Mouse (Mus musculus) heart, embryonic 16.5 days (tissue): ENCODE results near the gene Axl. TPM values are rescaled to one million over a fixed set of nuclear protein-coding genes. Genes with fewer than 3 reads are reported as not detected.
"Not testable (repeated sequence)": the region's sequence is repeated elsewhere in the genome, so short reads cannot be mapped to it uniquely, and the experiment has no call there.

Experiments used
- ATAC-seq: fragments of 200-750 bp; cut with Nextera tagmentation; replicated peaks from 2 replicates; pipeline ENCODE4 v1.8.0; 2017; ENCODE audit warnings: moderate number of reproducible peaks; ENCODE audit not compliant: insufficient read depth, low FRiP score; ENCODE audit errors: extremely low read depth
- H3K27ac ChIP-seq: fragments of 300-500 bp; sonication (generic); 2 replicates; pipeline ENCODE4 v1.5.1; 2014; ENCODE audit warnings: mild to moderate bottlenecking, low read length, control low read depth, moderate library complexity
- H3K27me3 ChIP-seq: fragments of 300-500 bp; sonication (generic); 2 replicates; pipeline ENCODE4 v1.6.1; 2014; ENCODE audit warnings: low read length, mixed read lengths; ENCODE audit not compliant: control insufficient read depth, insufficient read depth
- H3K36me3 ChIP-seq: fragments of 300-500 bp; sonication (generic); 2 replicates; pipeline ENCODE4 v1.6.1; 2014; ENCODE audit not compliant: control insufficient read depth, insufficient read depth
- H3K4me1 ChIP-seq: fragments of 300-500 bp; sonication (generic); 2 replicates; pipeline ENCODE4 v1.6.1; 2014; ENCODE audit warnings: low read length, mixed read lengths; ENCODE audit not compliant: control insufficient read depth, insufficient read depth
- H3K4me2 ChIP-seq: fragments of 300-500 bp; sonication (generic); 2 replicates; pipeline ENCODE4 v1.6.1; 2014; ENCODE audit warnings: low read depth, mild to moderate bottlenecking, control low read depth, low read length
- H3K4me3 ChIP-seq: fragments of 300-500 bp; sonication (generic); 2 replicates; pipeline ENCODE4 v1.5.1; 2014; ENCODE audit warnings: mild to moderate bottlenecking, control low read depth, low read length
- H3K9ac ChIP-seq: fragments of 300-500 bp; sonication (generic); 2 replicates; pipeline ENCODE4 v1.6.1; 2014; ENCODE audit warnings: low read length, control low read depth
- H3K9me3 ChIP-seq: fragments of 300-500 bp; sonication (generic); replicated peaks from 2 replicates; pipeline ENCODE4 v1.6.1; 2016; ENCODE audit warnings: low read length; ENCODE audit not compliant: control insufficient read depth
- WGBS: fragments of 180-500 bp; shearing (Covaris S2); extraction: QIAGEN DNeasy Blood & Tissue Kit; methylation state at CpG from one replicate; pipeline ENCODE4 v1.1.7; 2014; 5-methylcytosine and 5-hydroxymethylcytosine counted together
- polyA plus RNA-seq: library from polyadenylated mRNA; unstranded; fragments of >200 nt; fragmentation: Nextera tagmentation; extraction: Ambion mirVana; gene quantifications from 2 replicates; pipeline ENCODE4 v1.2.1, GENCODE M21; 2015

Axl gene
- polyA plus RNA-seq, 1 experiment from 2014 or later: 44.5 TPM

DNA sequence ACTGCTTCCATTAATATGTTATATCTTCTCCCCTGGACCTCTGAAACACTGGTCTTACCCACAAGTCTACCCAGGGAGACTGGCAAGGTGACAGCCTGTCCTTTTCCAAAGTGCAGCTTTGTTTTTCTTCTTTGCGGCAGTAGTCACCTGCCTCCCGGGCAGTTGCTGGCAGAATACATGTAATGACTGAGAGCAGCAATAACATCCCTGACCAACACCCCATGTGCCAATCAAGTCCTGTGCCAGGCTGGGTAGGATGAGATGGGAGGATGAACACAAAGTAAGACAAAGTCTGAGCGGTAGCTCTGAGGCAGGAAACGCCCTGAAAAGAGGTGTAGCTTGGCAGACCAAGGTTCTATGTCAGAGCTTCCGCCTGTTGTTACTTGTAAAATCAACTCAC, 60.7 kb downstream of the Axl start:
- Histone ChIP-seq H3K4me2 (no peak overlapping the region), H3K4me1 (no peaks in the 10 kb centered on the region), H3K4me3 (no peak overlapping the region), H3K36me3 (peaks cover 83% of the 10 kb centered on the region), H3K27ac (no peak overlapping the region), H3K27me3 (no peaks in the 10 kb centered on the region), H3K9ac (no peak overlapping the region), H3K9me3 (no peaks in the 10 kb centered on the region)
- ATAC-seq: no peak
- WGBS: 94% methylated on average over 5 of the region's 5 CpGs

DNA sequence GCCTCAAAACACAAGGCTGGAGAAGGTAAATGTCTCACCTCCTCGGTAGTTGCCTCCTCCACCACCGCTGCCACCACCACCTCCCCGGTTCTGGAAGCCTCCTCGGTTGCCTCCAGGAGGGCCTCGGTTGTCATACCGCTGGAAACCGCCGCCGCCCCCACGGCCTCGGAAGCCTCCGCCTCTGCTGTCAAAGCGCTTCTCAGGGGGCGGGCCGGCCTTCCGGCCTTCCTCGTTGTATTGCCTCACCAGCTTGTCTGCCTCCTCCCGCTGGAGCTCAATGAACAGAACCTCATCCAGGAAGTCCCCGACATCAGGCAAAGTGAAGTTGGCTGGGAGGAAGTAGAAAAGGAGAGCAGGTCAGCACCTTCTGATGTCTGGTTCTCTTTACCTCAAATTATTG, 62.6 kb downstream of the Axl start:
- H3K36me3 ChIP-seq: peaks cover 80% of the 10 kb centered on the region
- no peaks in the 10 kb centered on the region for H3K9me3 ChIP-seq
- H3K9ac ChIP-seq: no peak overlapping the region
- H3K27me3 ChIP-seq: no peaks in the 10 kb centered on the region
- no peak overlapping the region for H3K27ac ChIP-seq
- 83% methylated on average over 19 of the region's 19 CpGs for WGBS
- no peak for ATAC-seq
- H3K4me2 ChIP-seq: no peak overlapping the region
- no peaks in the 10 kb centered on the region for H3K4me1 ChIP-seq
- no peak overlapping the region for H3K4me3 ChIP-seq

DNA sequence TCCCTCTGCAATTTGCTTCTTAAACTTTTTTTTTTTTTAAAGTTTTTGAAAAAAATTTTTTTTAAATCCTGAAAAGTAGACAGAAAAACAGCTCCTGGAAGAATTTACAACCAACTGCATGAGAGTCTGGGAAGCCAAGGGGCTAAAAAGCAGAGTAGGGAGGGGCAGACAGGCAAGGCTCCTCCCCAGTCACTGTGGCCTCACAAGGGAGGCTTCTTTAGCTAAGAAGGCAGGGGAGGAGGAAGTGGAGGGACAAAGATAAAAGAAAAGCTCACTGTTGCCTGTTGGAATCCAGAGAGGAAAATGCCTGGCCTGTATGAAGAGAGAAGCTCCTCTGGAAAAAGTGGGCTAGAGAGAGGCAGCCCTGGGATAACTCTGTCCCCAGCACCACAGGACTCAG, 66.7 kb downstream of the Axl start:
- Histone ChIP-seq H3K36me3 (peaks cover 49% of the 10 kb centered on the region), H3K4me1 (peaks cover 16% of the 10 kb centered on the region)
- not testable (repeated sequence) for H3K27ac ChIP-seq, H3K9ac ChIP-seq, H3K9me3 ChIP-seq, H3K27me3 ChIP-seq, H3K4me3 ChIP-seq, ATAC-seq, H3K4me2 ChIP-seq

DNA sequence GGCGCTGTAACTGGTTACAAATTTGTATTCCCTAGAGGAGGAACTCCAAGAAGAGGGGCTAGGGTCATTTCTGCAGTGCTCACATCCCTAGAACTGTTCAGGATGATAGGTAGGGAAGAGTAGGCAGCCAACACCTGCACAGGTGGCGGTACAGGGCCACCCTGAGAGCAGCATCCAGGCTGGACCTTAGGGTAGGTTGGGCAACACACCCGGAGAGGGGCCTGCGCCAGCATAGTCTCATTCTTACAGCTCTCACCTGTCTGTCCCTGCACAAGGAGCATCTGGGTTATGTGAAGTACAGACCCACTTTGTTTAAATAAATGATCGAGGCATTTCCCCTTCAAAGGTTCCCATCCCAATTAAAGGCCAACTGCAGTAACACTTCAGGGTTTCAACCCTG, 67.7 kb downstream of the Axl start:
- H3K9me3 ChIP-seq: no peaks in the 10 kb centered on the region
- H3K4me2 ChIP-seq: no peak overlapping the region
- ATAC-seq: no peak
- 89% methylated on average over 5 of the region's 5 CpGs for WGBS
- peaks cover 43% of the 10 kb centered on the region for H3K36me3 ChIP-seq
- H3K9ac ChIP-seq: no peak overlapping the region
- no peaks in the 10 kb centered on the region for H3K27me3 ChIP-seq
- peaks cover 16% of the 10 kb centered on the region for H3K4me1 ChIP-seq
- no peak overlapping the region for H3K4me3 ChIP-seq
- no peak overlapping the region for H3K27ac ChIP-seq

DNA sequence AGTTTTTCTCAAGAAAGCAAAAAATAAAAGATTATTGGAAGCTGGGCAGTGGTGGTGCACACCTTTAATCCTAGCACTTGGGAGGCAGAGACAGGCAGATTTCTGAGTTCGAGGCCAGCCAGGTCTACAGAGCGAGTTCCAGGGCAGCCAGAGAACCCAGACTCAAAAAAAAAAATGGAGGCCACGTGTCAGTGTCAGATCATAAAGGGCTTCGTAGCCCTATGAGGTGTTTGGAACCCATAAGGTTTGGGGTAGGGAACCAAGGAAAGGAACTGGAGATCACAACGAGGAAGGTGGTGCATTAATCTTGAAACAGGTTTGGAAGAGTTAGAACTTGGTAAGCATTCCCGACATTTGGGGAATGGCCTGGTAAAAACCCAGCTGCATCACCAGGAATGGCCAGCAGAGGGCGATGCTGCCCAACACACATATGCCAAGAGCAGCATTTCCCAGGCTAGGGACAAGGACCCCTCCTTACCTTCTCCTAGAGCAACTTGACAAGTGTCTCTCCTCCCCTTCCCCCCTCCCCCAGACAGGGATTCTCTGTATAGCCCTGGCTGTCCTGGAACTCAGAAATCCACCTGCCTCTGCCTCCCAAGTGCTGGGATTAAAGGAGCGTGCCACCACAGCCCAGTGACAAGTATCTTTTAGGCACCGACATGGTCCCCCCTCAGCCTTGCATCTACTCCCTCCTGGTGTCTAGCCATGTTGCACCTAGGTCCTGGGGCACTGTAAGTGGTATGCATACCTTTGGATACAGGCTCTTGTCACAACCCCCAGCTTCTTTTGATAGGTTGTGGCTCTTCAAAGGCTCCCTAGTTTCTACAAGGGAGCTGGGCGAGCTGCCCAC, 68.5 kb downstream of the Axl start:
- H3K4me2 ChIP-seq: no peak overlapping the region
- no peaks in the 10 kb centered on the region for H3K9me3 ChIP-seq
- H3K4me3 ChIP-seq: no peak overlapping the region
- H3K9ac ChIP-seq: no peak overlapping the region
- ATAC-seq: no peak
- no peak overlapping the region; the same call in 1 of the 2 replicates for H3K27ac ChIP-seq
- no peaks in the 10 kb centered on the region for H3K27me3 ChIP-seq
- peaks cover 43% of the 10 kb centered on the region for H3K36me3 ChIP-seq
- WGBS: 58% methylated on average over 10 of the region's 10 CpGs
- peaks cover 16% of the 10 kb centered on the region for H3K4me1 ChIP-seq

DNA sequence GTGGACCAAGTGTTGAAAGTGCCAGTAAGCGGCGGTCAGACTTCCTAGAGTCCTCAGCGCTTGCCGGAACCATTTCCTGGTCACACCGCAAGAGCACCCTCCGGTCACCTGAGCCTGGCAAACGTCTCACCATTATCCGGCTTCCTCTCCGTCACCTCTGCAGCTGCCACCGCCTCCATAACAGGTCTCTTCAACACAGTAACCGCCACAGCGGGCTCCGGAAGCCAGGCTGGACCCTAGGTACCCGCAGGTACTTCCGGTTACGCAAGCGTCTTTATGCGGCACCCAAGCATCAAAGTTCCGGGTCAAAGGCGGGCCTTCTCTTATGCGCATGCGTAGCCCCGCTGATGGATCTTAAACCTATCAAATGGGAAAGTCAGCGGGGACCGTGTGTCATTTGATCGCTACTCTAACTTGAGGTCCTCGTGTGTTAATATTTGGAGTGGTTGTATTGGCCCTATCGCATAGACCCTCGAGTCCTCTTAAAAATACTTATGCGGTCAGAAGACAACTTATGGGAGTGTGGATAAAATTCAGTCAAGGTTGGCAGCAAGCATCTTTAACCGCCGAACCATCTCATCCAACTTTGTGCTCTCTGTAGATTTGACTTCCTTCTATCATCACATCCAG, 69.6 kb downstream of the Axl start, which contains the start of gene Ccdc97:
Gene Ccdc97 (minus strand): TSS at position 301 of the 630 bp plus-strand sequence.
- Histone ChIP-seq H3K27ac (peak within 1 kb of the TSS; percentile 79), H3K27me3 (no peaks in the 10 kb centered on the region), H3K36me3 (peaks cover 43% of the 10 kb centered on the region), H3K4me1 (peaks cover 16% of the 10 kb centered on the region), H3K4me2 (peak within 1 kb of the TSS; percentile 76), H3K9ac (peak within 1 kb of the TSS; percentile 75), H3K9me3 (no peaks in the 10 kb centered on the region), H3K4me3 (peak within 1 kb of the TSS; percentile 66)
- peak; percentile 81 for ATAC-seq
- WGBS: 2% methylated on average over 32 of the region's 32 CpGs

DNA sequence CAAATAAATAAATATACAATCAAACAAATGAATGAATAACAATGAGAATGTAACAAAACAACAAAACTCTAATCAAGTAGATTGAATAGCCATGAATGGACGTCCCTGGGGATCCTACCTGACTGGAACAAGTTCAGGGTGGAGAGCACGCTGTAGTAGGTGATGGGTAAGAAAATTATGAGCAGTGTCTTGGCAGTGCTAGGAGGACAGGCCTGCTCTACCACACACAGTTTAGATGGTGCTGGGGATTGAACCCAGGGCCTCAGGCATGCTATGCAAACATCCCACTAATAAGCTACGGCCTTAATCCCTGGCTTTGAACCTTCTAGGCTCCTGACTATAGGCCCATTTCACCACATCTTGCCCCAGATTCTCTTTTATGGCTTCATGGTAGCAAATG, 71.0 kb downstream of the Axl start:
- peaks cover 18% of the 10 kb centered on the region for H3K4me1 ChIP-seq
- H3K27me3 ChIP-seq: no peaks in the 10 kb centered on the region
- H3K36me3 ChIP-seq: peaks cover 44% of the 10 kb centered on the region
- H3K9me3 ChIP-seq: no peaks in the 10 kb centered on the region
- H3K9ac ChIP-seq: no peak overlapping the region
- H3K4me3 ChIP-seq: no peak overlapping the region
- peak overlapping the region; percentile 76 for H3K4me2 ChIP-seq
- 86% methylated on average over 3 of the region's 3 CpGs for WGBS
- no peak overlapping the region for H3K27ac ChIP-seq
- no peak for ATAC-seq

DNA sequence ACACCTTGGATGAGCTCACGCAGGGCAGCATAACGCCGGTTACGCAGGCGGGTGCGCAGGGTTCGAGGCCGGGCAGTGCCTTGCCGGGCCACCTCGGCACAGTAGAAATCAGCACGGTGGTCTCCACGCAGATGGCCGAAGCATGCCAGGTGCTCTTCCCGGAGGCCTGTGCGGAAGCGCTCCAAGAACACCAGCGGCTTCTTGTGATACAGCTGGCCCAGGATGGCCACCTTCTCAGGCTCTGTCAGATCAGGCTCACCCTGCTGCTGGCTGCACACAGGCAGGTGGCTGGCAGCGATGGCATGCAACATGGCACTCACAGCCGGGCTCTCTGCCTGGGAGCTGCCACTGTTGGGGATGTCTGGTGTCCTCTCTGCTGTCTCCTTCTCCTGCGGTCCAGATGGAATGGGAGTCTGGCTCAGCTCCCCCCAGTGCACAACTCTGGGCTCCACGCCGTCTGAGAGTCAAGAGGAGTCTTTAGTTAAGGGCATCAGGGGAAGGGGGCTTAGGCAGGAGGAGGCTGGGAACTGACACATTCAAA, 72.7 kb downstream of the Axl start:
- peaks cover 35% of the 10 kb centered on the region for H3K4me1 ChIP-seq
- WGBS: 93% methylated on average over 22 of the region's 22 CpGs
- H3K4me2 ChIP-seq: no peak overlapping the region
- H3K9ac ChIP-seq: no peak overlapping the region
- no peak for ATAC-seq
- no peaks in the 10 kb centered on the region for H3K9me3 ChIP-seq
- H3K27me3 ChIP-seq: no peaks in the 10 kb centered on the region
- peaks cover 38% of the 10 kb centered on the region for H3K36me3 ChIP-seq
- H3K4me3 ChIP-seq: no peak overlapping the region
- no peak overlapping the region for H3K27ac ChIP-seq

DNA sequence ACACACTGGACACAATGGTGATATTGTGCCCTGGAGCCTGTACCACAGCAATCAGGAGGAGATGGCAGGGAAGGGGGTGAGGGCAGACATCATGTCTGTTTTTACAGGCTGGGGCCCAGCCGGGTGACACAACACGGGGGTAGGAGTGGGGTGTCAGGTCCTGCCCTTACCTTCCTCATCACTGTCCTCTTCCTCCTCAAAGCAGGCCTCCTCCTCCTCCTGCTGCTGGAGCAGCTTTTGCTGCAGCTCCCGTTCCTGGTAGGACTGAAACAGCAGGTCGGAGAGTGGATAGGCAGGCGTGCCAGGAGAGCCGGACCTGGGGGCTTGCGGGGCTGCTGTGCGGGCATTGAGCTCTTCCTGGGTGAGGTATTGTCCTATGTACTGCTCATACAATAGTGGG, 73.9 kb downstream of the Axl start:
- H3K27ac ChIP-seq: no peak overlapping the region
- no peak overlapping the region for H3K4me3 ChIP-seq
- H3K36me3 ChIP-seq: peaks cover 38% of the 10 kb centered on the region
- ATAC-seq: no peak
- no peak overlapping the region for H3K4me2 ChIP-seq
- no peak overlapping the region for H3K9ac ChIP-seq
- H3K9me3 ChIP-seq: no peaks in the 10 kb centered on the region
- H3K27me3 ChIP-seq: no peaks in the 10 kb centered on the region
- H3K4me1 ChIP-seq: peaks cover 44% of the 10 kb centered on the region
- WGBS: 86% methylated on average over 8 of the region's 8 CpGs
